Mouse (Mus musculus) B cell, adult 62 days (primary cell): ENCODE data around the gene Kdelr2. TPM values are rescaled to one million over a fixed set of nuclear protein-coding genes. Genes with fewer than 3 reads are reported as not detected.

ENCODE experiments used
- total RNA-seq: library from RNA; stranded (reverse); gene quantifications from 4 replicates; pipeline ENCODE4 v1.2.4, GENCODE M21; 2023

Kdelr2 gene
- 25.7 to 33.5 TPM (median 32.4 TPM) in 4 replicates for total RNA-seq

GRCm38 (mm10) chr5:143403221-143404147 lies at the start of gene Kdelr2:
TSS of gene Kdelr2 (plus strand) at chr5:143403838.

GRCm38 (mm10) chr5:143356686-143357388 lies 46.8 kb upstream of the Kdelr2 start, which contains the start of gene Grid2ip:
TSS of gene Grid2ip (plus strand) at chr5:143357338.

GRCm38 (mm10) chr5:143464100-143464756 lies 60.6 kb downstream of the Kdelr2 start, which contains the start of gene Daglb:
TSS of gene Daglb (plus strand) at chr5:143464584.

Other genes with a start within 250 kb of the Kdelr2 start
- 11.2 to 13.6 TPM (median 12.1 TPM) in 4 replicates for gene Rbak, start 223.1 kb upstream of the Kdelr2 start, total RNA-seq
- 0.35 TPM in 1 of 4 replicates, not detected in the others for gene Spdye4b, start 222.8 kb upstream of the Kdelr2 start, total RNA-seq
- gene Spdye4a, start 176.9 kb upstream of the Kdelr2 start, total RNA-seq: not detected in 4 replicates
- gene Zfp12, start 168.7 kb upstream of the Kdelr2 start, total RNA-seq: 20.4 to 32.5 TPM (median 24.3 TPM) in 4 replicates
- 7.2 to 8.5 TPM (median 7.2 TPM) in 4 replicates for gene Zfp316, start 133.8 kb upstream of the Kdelr2 start, total RNA-seq
- 0.61 to 1.0 TPM (median 0.91 TPM) in 4 replicates for gene Zfp853, start 110.2 kb upstream of the Kdelr2 start, total RNA-seq
- gene E130309D02Rik, start 88.5 kb upstream of the Kdelr2 start, total RNA-seq: 33.5 to 37.9 TPM (median 35.2 TPM) in 4 replicates
- gene Zdhhc4, start 74.6 kb upstream of the Kdelr2 start, total RNA-seq: 61.1 to 63.7 TPM (median 61.6 TPM) in 4 replicates
- gene Grid2ip, start 46.5 kb upstream of the Kdelr2 start, total RNA-seq: not detected in 4 replicates
- gene Daglb, start 60.7 kb downstream of the Kdelr2 start, total RNA-seq: 11.5 to 13.3 TPM (median 12.8 TPM) in 4 replicates
- gene Rac1, start 124.2 kb downstream of the Kdelr2 start, total RNA-seq: 180 to 213 TPM (median 203 TPM) in 4 replicates
- 11.7 to 14.3 TPM (median 13.0 TPM) in 4 replicates for gene Cyth3, start 218.6 kb downstream of the Kdelr2 start, total RNA-seq